Mouse (Mus musculus) embryonic facial prominence, embryonic 13.5 days (tissue): ENCODE data around the gene Adgre5. TPM values are rescaled to one million over a fixed set of nuclear protein-coding genes. Genes with fewer than 3 reads are reported as not detected.

Experiments
- microRNA-seq: library from miRNA; unstranded; fragments of <30 nt; microRNA quantifications from one replicate; pipeline ENCODE4, GENCODE M21; 2016
- polyA plus RNA-seq: library from polyadenylated mRNA; unstranded; fragments of >200 nt; fragmentation: Nextera tagmentation; extraction: Ambion mirVana; gene quantifications from 2 replicates; pipeline ENCODE4 v1.2.1, GENCODE M21; 2015

Gene Adgre5
- polyA plus RNA-seq, 1 experiment from 2014 or later = 27.1 TPM

Small RNA genes lying within 50 kb of the gene (microRNA-seq; reads per million reads assigned to microRNA genes)
- not detected for gene Mir1668

Other genes with a start within 250 kb of the Adgre5 start
- 0.23 TPM in 1 of 2 replicates, not detected in the other for gene Olfr370, start 205.5 kb downstream of the Adgre5 start, polyA plus RNA-seq
- 304 and 312 TPM in 2 replicates for gene Ndufb7, start 174.7 kb downstream of the Adgre5 start, polyA plus RNA-seq
- 545 and 624 TPM in 2 replicates for gene Tecr, start 133.4 kb downstream of the Adgre5 start, polyA plus RNA-seq
- gene Dnajb1, start 133.1 kb downstream of the Adgre5 start, polyA plus RNA-seq = 63.2 and 68.8 TPM in 2 replicates
- gene Gipc1, start 88.6 kb downstream of the Adgre5 start, polyA plus RNA-seq = 186 and 190 TPM in 2 replicates
- 1.5 and 2.1 TPM in 2 replicates for gene Ptger1, start 74.6 kb downstream of the Adgre5 start, polyA plus RNA-seq
- 23.5 and 24.0 TPM in 2 replicates for gene Pkn1, start 42.1 kb downstream of the Adgre5 start, polyA plus RNA-seq
- 131 and 148 TPM in 2 replicates for gene Ddx39, start 26.1 kb downstream of the Adgre5 start, polyA plus RNA-seq
- gene Adgrl1, start 158.8 kb upstream of the Adgre5 start, polyA plus RNA-seq = 30.5 and 31.6 TPM in 2 replicates
- 0.55 and 0.63 TPM in 2 replicates for gene Gm10644, start 213.9 kb upstream of the Adgre5 start, polyA plus RNA-seq
- 58.0 and 61.3 TPM in 2 replicates for gene Asf1b, start 214.2 kb upstream of the Adgre5 start, polyA plus RNA-seq
- 148 and 159 TPM in 2 replicates for gene Prkaca, start 231.7 kb upstream of the Adgre5 start, polyA plus RNA-seq